Mouse (Mus musculus): ENCODE measurements around the gene Nufip2.

- TF ChIP-seq CTCF (IDR thresholded peaks at IDR 0.05; ENCODE audit: borderline replicate concordance, insufficient read depth, low read length), result no peak
- TF ChIP-seq POLR2A (IDR thresholded peaks at IDR 0.05; ENCODE audit: low read depth, low read length), result no peak
Measured at GRCm38 (mm10) chr11:77752525-77752924, 66.6 kb downstream of the Nufip2 start.
